ENCODE assay signal across 8 mouse cellular contexts in the genomic region with DNA sequence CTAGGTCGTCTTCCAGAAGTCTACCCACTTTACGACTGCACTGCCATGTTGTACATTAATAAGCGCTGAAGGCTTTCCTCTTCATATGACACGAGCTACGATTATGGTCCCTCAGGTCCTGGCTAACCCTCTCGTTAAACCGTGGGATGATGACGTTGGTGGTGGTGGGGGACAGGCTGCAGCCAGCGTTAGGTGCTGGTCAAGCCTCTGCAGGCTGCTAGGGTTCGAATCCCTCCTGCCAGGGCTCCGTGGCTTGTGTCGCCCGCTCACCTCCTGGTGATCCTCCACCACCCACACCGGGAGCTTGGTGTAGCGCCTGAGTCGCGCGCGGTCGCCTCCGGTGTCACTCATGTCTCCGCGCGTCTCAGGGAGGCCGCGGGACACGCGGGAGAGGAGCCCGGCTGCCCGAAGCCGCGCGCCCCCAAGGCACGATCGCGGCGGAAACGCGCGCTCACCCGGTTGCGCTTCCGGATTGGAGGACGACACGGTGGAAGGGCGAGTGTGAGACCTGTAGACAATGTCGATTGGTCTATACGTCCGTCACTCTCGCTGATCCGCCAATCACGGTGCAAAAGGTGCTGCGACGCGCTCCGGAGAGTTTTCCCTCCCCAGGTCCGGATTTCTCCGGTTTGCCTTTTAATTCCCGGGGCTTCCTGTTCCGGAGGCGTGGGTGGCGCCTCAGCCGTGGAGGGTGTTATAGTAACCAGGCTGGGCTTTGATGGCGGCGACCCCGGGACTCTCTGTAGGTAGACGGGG. TPM values are rescaled to one million over a fixed set of nuclear protein-coding genes. Genes with fewer than 3 reads are reported as not detected.
DNase-seq lines count a peak whose midpoint lies in the region; ATAC-seq and TF ChIP-seq lines count a peak whose summit lies in the region.

Gene 6030458C11Rik, minus strand, starts transcription at position 453 of the 756 bp plus-strand sequence.
Gene Drosha, plus strand, starts transcription at position 619 of the 756 bp plus-strand sequence.

- no peaks in the 10 kb centered on the region for H3K27me3 ChIP-seq in heart, embryonic 12.5 days (replicated peaks)
- H3K27me3 ChIP-seq in kidney, postnatal 0 days (ENCODE audit: insufficient read depth, low read length), result no peaks in the 10 kb centered on the region
- H3K27me3 ChIP-seq in liver, embryonic 11.5 days (replicated peaks; ENCODE audit: control insufficient read depth, insufficient read depth, low read length), result no peaks in the 10 kb centered on the region
- no peaks in the 10 kb centered on the region for H3K27me3 ChIP-seq in stomach, embryonic 14.5 days (ENCODE audit: control insufficient read depth, insufficient read depth, low read length)

- peak within 1 kb of the TSS; percentile 82 for H3K4me3 ChIP-seq in heart, embryonic 12.5 days
- H3K4me3 ChIP-seq in kidney, postnatal 0 days (replicated peaks; ENCODE audit: low read depth, low read length), result peak within 1 kb of the TSS; percentile 96
- H3K4me3 ChIP-seq in liver, embryonic 11.5 days (ENCODE audit: low read depth, low read length), result peak within 1 kb of the TSS; percentile 82
- H3K4me3 ChIP-seq in stomach, embryonic 14.5 days (ENCODE audit: low read depth, low read length), result peak within 1 kb of the TSS; percentile 94

- H3K36me3 ChIP-seq in heart, embryonic 12.5 days, result peaks cover 45% of the 10 kb centered on the region
- peaks cover 17% of the 10 kb centered on the region; the same call in 1 of the 2 replicates for H3K36me3 ChIP-seq in kidney, postnatal 0 days (ENCODE audit: insufficient read depth, low read length)
- peaks cover 18% of the 10 kb centered on the region for H3K36me3 ChIP-seq in liver, embryonic 11.5 days (ENCODE audit: control insufficient read depth, insufficient read depth, low read length)
- H3K36me3 ChIP-seq in stomach, embryonic 14.5 days (ENCODE audit: control insufficient read depth, insufficient read depth, low read length), result peaks cover 20% of the 10 kb centered on the region

- H3K4me1 ChIP-seq in heart, embryonic 12.5 days (replicated peaks), result peaks cover 11% of the 10 kb centered on the region
- peaks cover 5% of the 10 kb centered on the region; the same call in 1 of the 2 replicates for H3K4me1 ChIP-seq in kidney, postnatal 0 days (replicated peaks; ENCODE audit: insufficient read depth, low read length)
- H3K4me1 ChIP-seq in liver, embryonic 11.5 days (replicated peaks; ENCODE audit: control insufficient read depth, insufficient read depth, low read length), result peaks cover 12% of the 10 kb centered on the region
- H3K4me1 ChIP-seq in stomach, embryonic 14.5 days (ENCODE audit: control insufficient read depth, insufficient read depth, low read length), result peaks cover 13% of the 10 kb centered on the region

- H3K4me2 ChIP-seq in heart, embryonic 12.5 days, result peak within 1 kb of the TSS; percentile 77
- H3K4me2 ChIP-seq in kidney, postnatal 0 days (ENCODE audit: low read length), result peak within 1 kb of the TSS; percentile 79
- peak within 1 kb of the TSS; percentile 79 for H3K4me2 ChIP-seq in liver, embryonic 11.5 days
- peak within 1 kb of the TSS; percentile 78 for H3K4me2 ChIP-seq in stomach, embryonic 14.5 days (replicated peaks; ENCODE audit: low read depth, low read length)

- H3K27ac ChIP-seq in heart, embryonic 12.5 days (ENCODE audit: poor library complexity, severe bottlenecking), result peak within 1 kb of the TSS; percentile 55; the same call in 1 of the 2 replicates
- H3K27ac ChIP-seq in kidney, postnatal 0 days, result peak within 1 kb of the TSS; percentile 72
- peak within 1 kb of the TSS; percentile 91 for H3K27ac ChIP-seq in liver, embryonic 11.5 days (ENCODE audit: low read depth, low read length)
- peak within 1 kb of the TSS; percentile 66 for H3K27ac ChIP-seq in stomach, embryonic 14.5 days (ENCODE audit: low read length)

- H3K9ac ChIP-seq in heart, embryonic 12.5 days, result peak within 1 kb of the TSS; percentile 89
- peak within 1 kb of the TSS; percentile 94 for H3K9ac ChIP-seq in kidney, postnatal 0 days (ENCODE audit: low read depth, low read length)
- peak within 1 kb of the TSS; percentile 92 for H3K9ac ChIP-seq in liver, embryonic 11.5 days (ENCODE audit: low read depth, low read length)
- peak within 1 kb of the TSS; percentile 81 for H3K9ac ChIP-seq in stomach, embryonic 14.5 days (replicated peaks; ENCODE audit: low read depth, low read length)

- DNase-seq in CD4-positive helper T cell, adult 2 months (ENCODE audit: low read depth, low spot score), result peak; percentile 99
- DNase-seq in brain, embryonic 18.5 days (ENCODE audit: low read depth, low spot score), result peak; percentile 98
- peak; percentile 98 for DNase-seq in kidney, postnatal 0 days (ENCODE audit: low spot score)
- peak; percentile 89 for DNase-seq in liver, embryonic 11.5 days (ENCODE audit: low spot score)
- DNase-seq in naive thymus-derived CD4-positive, alpha-beta T cell, adult 2 months (ENCODE audit: low read depth), result peak; percentile 99

- H3K9me3 ChIP-seq in heart, embryonic 12.5 days (replicated peaks), result no peaks in the 10 kb centered on the region
- H3K9me3 ChIP-seq in kidney, postnatal 0 days (replicated peaks; ENCODE audit: low read length), result no peaks in the 10 kb centered on the region
- no peaks in the 10 kb centered on the region for H3K9me3 ChIP-seq in liver, embryonic 11.5 days (ENCODE audit: control insufficient read depth, low read length)
- H3K9me3 ChIP-seq in stomach, embryonic 14.5 days (ENCODE audit: control insufficient read depth, low read depth, low read length), result no peaks in the 10 kb centered on the region

- under 1% methylated on average over 67 of the region's 67 CpGs for WGBS in heart, embryonic 12.5 days
- under 1% methylated on average over 67 of the region's 67 CpGs for WGBS in kidney, postnatal 0 days
- WGBS in liver, embryonic 11.5 days, result under 1% methylated on average over 67 of the region's 67 CpGs
- under 1% methylated on average over 67 of the region's 67 CpGs for WGBS in stomach, embryonic 14.5 days

- peak; percentile 96 for ATAC-seq in erythroid progenitor cell, adult 5-6 weeks (replicated peaks; ENCODE audit: low FRiP score, poor library complexity, severe bottlenecking)
- ATAC-seq in heart, embryonic 12.5 days (ENCODE audit: insufficient number of reproducible peaks, low FRiP score), result peak; percentile 100
- peak; percentile 100 for ATAC-seq in kidney, postnatal 0 days (replicated peaks; ENCODE audit: low FRiP score, low read depth)
- ATAC-seq in liver, embryonic 11.5 days (replicated peaks; ENCODE audit: low FRiP score), result peak; percentile 97
- ATAC-seq in stomach, embryonic 14.5 days (ENCODE audit: insufficient number of reproducible peaks, insufficient read depth, low FRiP score, low read depth), result peak; percentile 100

- no peak for TF ChIP-seq CTCF in kidney, postnatal 0 days (IDR thresholded peaks at IDR 0.05; ENCODE audit: low read depth)

RNA-seq across cellular contexts. Expression of gene 6030458C11Rik, which starts in this region (rescaled TPM):
- 39.4 and 44.7 TPM in 2 replicates for total RNA-seq in erythroid progenitor cell, adult 5-6 weeks (2015; ENCODE audit: low replicate concordance)
- total RNA-seq in erythroid progenitor cell, adult 5-6 weeks (2017; ENCODE audit: low replicate concordance), result 37.5 and 39.1 TPM in 2 replicates
- polyA plus RNA-seq in heart, embryonic 12.5 days (2016; fragmentation: Nextera tagmentation; extraction: Ambion mirVana), result 32.3 and 32.9 TPM in 2 replicates
- polyA plus RNA-seq in kidney, postnatal 0 days (2015; fragmentation: Nextera tagmentation; extraction: Ambion mirVana), result 20.8 and 22.8 TPM in 2 replicates
- polyA plus RNA-seq in liver, embryonic 11.5 days (2014; fragmentation: Nextera tagmentation; extraction: Ambion mirVana), result 54.8 and 60.1 TPM in 2 replicates
- 42.1 and 47.0 TPM in 2 replicates for polyA plus RNA-seq in stomach, embryonic 14.5 days (2014; fragmentation: Nextera tagmentation; extraction: Ambion mirVana)

RNA-seq across cellular contexts. Expression of gene Drosha, which starts in this region (rescaled TPM):
- 22.7 and 33.5 TPM in 2 replicates for total RNA-seq in erythroid progenitor cell, adult 5-6 weeks (2015; ENCODE audit: low replicate concordance)
- total RNA-seq in erythroid progenitor cell, adult 5-6 weeks (2017; ENCODE audit: low replicate concordance), result 22.1 and 37.8 TPM in 2 replicates
- 42.1 and 43.2 TPM in 2 replicates for polyA plus RNA-seq in heart, embryonic 12.5 days (2016; fragmentation: Nextera tagmentation; extraction: Ambion mirVana)
- polyA plus RNA-seq in kidney, postnatal 0 days (2015; fragmentation: Nextera tagmentation; extraction: Ambion mirVana), result 22.3 and 25.9 TPM in 2 replicates
- polyA plus RNA-seq in liver, embryonic 11.5 days (2014; fragmentation: Nextera tagmentation; extraction: Ambion mirVana), result 50.4 and 52.2 TPM in 2 replicates
- polyA plus RNA-seq in stomach, embryonic 14.5 days (2014; fragmentation: Nextera tagmentation; extraction: Ambion mirVana), result 41.3 and 41.8 TPM in 2 replicates

Comparison
In these comparisons a context has a peak if more than half of its experiments do, and no peak if none do; other contexts are left out.
1. Peak in every context shown above with its lines: DNase-seq, ATAC-seq, H3K4me3 ChIP-seq and H3K27ac ChIP-seq.